Mouse (Mus musculus) left cerebral cortex, adult 8-10 months (tissue): ENCODE data around the gene Ptpn1. TPM values are rescaled to one million over a fixed set of nuclear protein-coding genes. Genes with fewer than 3 reads are reported as not detected.

ENCODE experiments used
- DNase-seq, 2 experiments: peaks; one replicate each; pipeline ENCODE4 v3.0.0; 2022; ENCODE audit warnings: low spot score in 2 of 2
- total RNA-seq, 4 experiments: library from RNA; stranded (reverse); gene quantifications; 2 replicates each; pipeline ENCODE4 v1.2.4; 2022

Gene Ptpn1
- total RNA-seq, 4 experiments from 2014 or later: 40.0 to 54.9 (median 50.1) TPM

- no peak for DNase-seq
Observed at GRCm38 (mm10) chr2:167968504-167968903, 36.6 kb downstream of the Ptpn1 start.

- no peak for DNase-seq
Observed at GRCm38 (mm10) chr2:167969851-167970541, 38.1 kb downstream of the Ptpn1 start.

GRCm38 (mm10) chr2:167972146-167972545 lies 40.3 kb downstream of the Ptpn1 start:
- no peak for DNase-seq

- no peak for DNase-seq
Observed at GRCm38 (mm10) chr2:167972809-167973208, 41.0 kb downstream of the Ptpn1 start.

GRCm38 (mm10) chr2:167975746-167976145 lies 43.9 kb downstream of the Ptpn1 start:
- no peak for DNase-seq

- DNase-seq: no peak
Observed at GRCm38 (mm10) chr2:167978271-167978670, 46.4 kb downstream of the Ptpn1 start.

GRCm38 (mm10) chr2:167980391-167980790 lies 48.5 kb downstream of the Ptpn1 start:
- no peak for DNase-seq

- no peak for DNase-seq
Observed at GRCm38 (mm10) chr2:167982646-167983045, 50.8 kb downstream of the Ptpn1 start.

GRCm38 (mm10) chr2:167984371-167984770 lies 52.5 kb downstream of the Ptpn1 start:
- no peak for DNase-seq

GRCm38 (mm10) chr2:167984946-167985345 lies 53.1 kb downstream of the Ptpn1 start:
- DNase-seq: no peak

- DNase-seq: no peak
Observed at GRCm38 (mm10) chr2:167986762-167987161, 54.9 kb downstream of the Ptpn1 start.

GRCm38 (mm10) chr2:167987640-167988039 lies 55.8 kb downstream of the Ptpn1 start:
- no peak for DNase-seq

- DNase-seq: no peak
Observed at GRCm38 (mm10) chr2:167989310-167989709, 57.5 kb downstream of the Ptpn1 start.

- no peak for DNase-seq
Observed at GRCm38 (mm10) chr2:167993260-167993659, 61.4 kb downstream of the Ptpn1 start.

GRCm38 (mm10) chr2:167995870-167996635 lies 64.2 kb downstream of the Ptpn1 start:
- no peak for DNase-seq

GRCm38 (mm10) chr2:167996672-167997215 lies 64.9 kb downstream of the Ptpn1 start:
- no peak for DNase-seq

- DNase-seq: no peak
Observed at GRCm38 (mm10) chr2:167997562-167997961, 65.7 kb downstream of the Ptpn1 start.

- DNase-seq: no peak
Observed at GRCm38 (mm10) chr2:167999145-167999743, 67.4 kb downstream of the Ptpn1 start.

GRCm38 (mm10) chr2:168002188-168002587 lies 70.3 kb downstream of the Ptpn1 start:
- no peak for DNase-seq

- no peak for DNase-seq
Observed at GRCm38 (mm10) chr2:168002884-168003283, 71.0 kb downstream of the Ptpn1 start.

- DNase-seq: no peak
Observed at GRCm38 (mm10) chr2:168003431-168003830, 71.6 kb downstream of the Ptpn1 start.

- DNase-seq: no peak
Observed at GRCm38 (mm10) chr2:168004369-168004768, 72.5 kb downstream of the Ptpn1 start.
